Mouse (Mus musculus) lung, adult 18-20 months (tissue): ENCODE data around the gene Rassf6.

Source experiments
- DNase-seq, 2 experiments: peaks; one replicate each; pipeline ENCODE4 v3.0.0; 2022; ENCODE audit warnings: mixed read lengths in 2 of 2

Rassf6 gene

GRCm38 (mm10) chr5:90640286-90641217 lies at the start of gene Rassf6:
Gene Rassf6, minus strand, starts transcription at chr5:90640657.
- peak; percentile 81 to 85 for DNase-seq

GRCm38 (mm10) chr5:90689426-90690128 lies 49.1 kb upstream of the Rassf6 start:
- peak; percentile 68 to 72 for DNase-seq

- DNase-seq = no peak
These were observed 47.5 kb upstream of the Rassf6 start for GRCm38 (mm10) chr5:90687913-90688312.

GRCm38 (mm10) chr5:90684994-90685393 lies 44.5 kb upstream of the Rassf6 start:
- DNase-seq = peak in 1 of 2 experiments; percentile 20

- peak in 1 of 2 experiments; percentile 41 for DNase-seq
These were observed 41.4 kb upstream of the Rassf6 start for GRCm38 (mm10) chr5:90681842-90682241.

GRCm38 (mm10) chr5:90677560-90677959 lies 37.1 kb upstream of the Rassf6 start:
- no peak for DNase-seq

GRCm38 (mm10) chr5:90661852-90662251 lies 21.4 kb upstream of the Rassf6 start:
- no peak for DNase-seq

GRCm38 (mm10) chr5:90661436-90661835 lies 21.0 kb upstream of the Rassf6 start:
- DNase-seq = peak in 1 of 2 experiments; percentile 53

- DNase-seq = no peak
These were observed 20.0 kb upstream of the Rassf6 start for GRCm38 (mm10) chr5:90660411-90660810.

- no peak for DNase-seq
These were observed 16.2 kb upstream of the Rassf6 start for GRCm38 (mm10) chr5:90656681-90657080.

GRCm38 (mm10) chr5:90655891-90656290 lies 15.4 kb upstream of the Rassf6 start:
- DNase-seq = no peak

- DNase-seq = no peak
These were observed 14.3 kb upstream of the Rassf6 start for GRCm38 (mm10) chr5:90654798-90655197.

GRCm38 (mm10) chr5:90652724-90653123 lies 12.3 kb upstream of the Rassf6 start:
- DNase-seq = peak; percentile 19 to 35

- DNase-seq = peak in 1 of 2 experiments; percentile 28
These were observed 10.2 kb upstream of the Rassf6 start for GRCm38 (mm10) chr5:90650466-90651150.

GRCm38 (mm10) chr5:90647473-90647872 lies 7.0 kb upstream of the Rassf6 start:
- DNase-seq = no peak

GRCm38 (mm10) chr5:90646398-90646797 lies 5.9 kb upstream of the Rassf6 start:
- DNase-seq = no peak

GRCm38 (mm10) chr5:90645579-90645978 lies 5.1 kb upstream of the Rassf6 start:
- DNase-seq = no peak

GRCm38 (mm10) chr5:90641218-90641610 lies 757 bp upstream of the Rassf6 start:
- DNase-seq = no peak

- DNase-seq = no peak
These were observed 5.6 kb downstream of the Rassf6 start for GRCm38 (mm10) chr5:90634885-90635284.

GRCm38 (mm10) chr5:90628530-90628929 lies 11.9 kb downstream of the Rassf6 start:
- no peak for DNase-seq

GRCm38 (mm10) chr5:90628011-90628410 lies 12.4 kb downstream of the Rassf6 start:
- DNase-seq = no peak

GRCm38 (mm10) chr5:90627423-90627822 lies 13.0 kb downstream of the Rassf6 start:
- DNase-seq = no peak
